Mouse (Mus musculus) stomach, postnatal 0 days (tissue): ENCODE results near the gene Pnpla7. TPM values are rescaled to one million over a fixed set of nuclear protein-coding genes. Genes with fewer than 3 reads are reported as not detected.

Source experiments
- ATAC-seq: fragments of 200-750 bp; cut with Nextera tagmentation; 2 replicates; pipeline ENCODE4 v1.8.0; 2017; ENCODE audit not compliant: low FRiP score, low TSS enrichment
- DNase-seq: peaks from one replicate; pipeline ENCODE4 v3.0.0-alpha.2; 2016; ENCODE audit warnings: low spot score
- H3K27ac ChIP-seq: fragments of 300-500 bp; sonication (generic); replicated peaks from 2 replicates; pipeline ENCODE4 v1.5.1; 2014; ENCODE audit warnings: mild to moderate bottlenecking, control low read depth
- H3K27me3 ChIP-seq: fragments of 300-500 bp; sonication (generic); 2 replicates; pipeline ENCODE4 v1.6.1; 2014; ENCODE audit warnings: low read length; ENCODE audit not compliant: control insufficient read depth, insufficient read depth
- H3K36me3 ChIP-seq: fragments of 300-500 bp; sonication (generic); 2 replicates; pipeline ENCODE4 v1.6.1; 2014; ENCODE audit warnings: low read length, mixed read lengths; ENCODE audit not compliant: control insufficient read depth, insufficient read depth
- H3K4me1 ChIP-seq: fragments of 300-500 bp; sonication (generic); replicated peaks from 2 replicates; pipeline ENCODE4 v1.6.1; 2014; ENCODE audit warnings: antibody characterized with exemption; ENCODE audit not compliant: control insufficient read depth, insufficient read depth
- H3K4me2 ChIP-seq: fragments of 300-500 bp; sonication (generic); replicated peaks from 2 replicates; pipeline ENCODE4 v1.6.1; 2014; ENCODE audit warnings: low read depth, mild to moderate bottlenecking, control low read depth, moderate library complexity
- H3K4me3 ChIP-seq: fragments of 300-500 bp; sonication (generic); 2 replicates; pipeline ENCODE4 v1.5.1; 2014; ENCODE audit warnings: low read depth, low read length, control low read depth
- H3K9ac ChIP-seq: fragments of 300-500 bp; sonication (generic); 2 replicates; pipeline ENCODE4 v1.6.1; 2014; ENCODE audit warnings: mild to moderate bottlenecking, low read length, control low read depth, mixed read lengths
- H3K9me3 ChIP-seq: fragments of 300-500 bp; sonication (generic); 2 replicates; pipeline ENCODE4 v1.6.1; 2016; ENCODE audit warnings: low read length; ENCODE audit not compliant: control insufficient read depth
- CTCF ChIP-seq: IDR thresholded peaks from 2 replicates; pipeline ENCODE4 v1.5.1; 2016; ENCODE audit warnings: antibody characterized with exemption, low read depth, mild to moderate bottlenecking, moderate library complexity
- EP300 ChIP-seq: optimal IDR thresholded peaks from 2 replicates; pipeline ENCODE3; 2016; ENCODE audit warnings: antibody characterized with exemption
- WGBS: fragments of 180-500 bp; shearing (Covaris S2); extraction: QIAGEN DNeasy Blood & Tissue Kit; methylation state at CpG from one replicate; pipeline ENCODE4 v1.1.7; 2014; 5-methylcytosine and 5-hydroxymethylcytosine counted together
- polyA plus RNA-seq: library from polyadenylated mRNA; unstranded; fragments of >200 nt; fragmentation: Nextera tagmentation; extraction: Ambion mirVana; gene quantifications from 2 replicates; pipeline ENCODE4 v1.2.1, GENCODE M21; 2015

The Pnpla7 gene
- polyA plus RNA-seq, 1 experiment from 2014 or later, result 4.2 TPM

- 47% methylated on average over 1 of the region's 1 CpGs for WGBS
- H3K4me1 ChIP-seq, result no peaks in the 10 kb centered on the region
- H3K4me2 ChIP-seq, result no peak overlapping the region
- H3K9me3 ChIP-seq, result no peaks in the 10 kb centered on the region
- no peak overlapping the region for H3K4me3 ChIP-seq
- TF ChIP-seq EP300 (no peak), CTCF (no peak)
- DNase-seq (peak; percentile 64), ATAC-seq (peak; percentile 36)
- H3K9ac ChIP-seq, result no peak overlapping the region
- H3K27ac ChIP-seq, result no peak overlapping the region
- no peaks in the 10 kb centered on the region for H3K36me3 ChIP-seq
- no peaks in the 10 kb centered on the region for H3K27me3 ChIP-seq
Observed at GRCm38 (mm10) chr2:25078967-25079366, 103.1 kb downstream of the Pnpla7 start.

DNA sequence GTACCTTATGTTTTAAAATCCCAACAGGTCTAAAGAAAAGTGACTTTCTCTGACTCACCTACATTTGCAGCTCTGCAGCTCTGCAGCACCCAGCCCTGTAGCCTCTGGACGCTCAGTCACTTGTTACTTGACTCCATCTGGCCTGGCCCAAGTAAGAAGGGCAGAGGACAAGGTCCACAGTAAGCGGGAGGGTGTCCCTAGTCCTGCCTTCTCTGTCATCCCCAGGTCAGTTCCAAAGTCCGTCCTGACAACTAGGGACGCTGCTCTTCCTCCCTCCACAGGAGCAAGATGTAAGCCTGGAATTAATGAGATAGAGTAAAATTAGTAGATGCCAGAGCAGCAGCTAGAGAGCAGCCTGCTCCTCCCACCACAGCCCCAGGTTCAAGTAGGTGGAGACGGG is 104.2 kb downstream of the Pnpla7 start, which contains the start of gene Entpd8:
Gene Entpd8 (plus strand): TSS at position 229 of the 400 bp plus-strand sequence.
- Histone ChIP-seq H3K9me3 (no peaks in the 10 kb centered on the region), H3K27me3 (no peaks in the 10 kb centered on the region), H3K9ac (no peak within 1 kb of the TSS), H3K4me1 (no peaks in the 10 kb centered on the region), H3K4me3 (no peak within 1 kb of the TSS), H3K4me2 (no peak within 1 kb of the TSS), H3K36me3 (no peaks in the 10 kb centered on the region), H3K27ac (peak within 1 kb of the TSS; percentile 4; the same call in 1 of the 2 replicates)
- DNase-seq (peak; percentile 46), ATAC-seq (peak; percentile 84)
- TF ChIP-seq CTCF (no peak), EP300 (no peak)
- WGBS, result 42% methylated on average over 5 of the region's 5 CpGs

- H3K27me3 ChIP-seq, result no peaks in the 10 kb centered on the region
- ATAC-seq (peak; percentile 83), DNase-seq (peak; percentile 55)
- no peaks in the 10 kb centered on the region for H3K4me1 ChIP-seq
- 59% methylated on average over 3 of the region's 4 CpGs for WGBS
- no peak for TF ChIP-seq EP300
- no peak for TF ChIP-seq CTCF
- H3K4me2 ChIP-seq, result no peak overlapping the region
- no peaks in the 10 kb centered on the region for H3K9me3 ChIP-seq
- H3K9ac ChIP-seq, result no peak overlapping the region
- H3K4me3 ChIP-seq, result no peak overlapping the region
- H3K27ac ChIP-seq, result no peak overlapping the region
- no peaks in the 10 kb centered on the region for H3K36me3 ChIP-seq
Observed at GRCm38 (mm10) chr2:25083697-25084096, 107.9 kb downstream of the Pnpla7 start.

DNA sequence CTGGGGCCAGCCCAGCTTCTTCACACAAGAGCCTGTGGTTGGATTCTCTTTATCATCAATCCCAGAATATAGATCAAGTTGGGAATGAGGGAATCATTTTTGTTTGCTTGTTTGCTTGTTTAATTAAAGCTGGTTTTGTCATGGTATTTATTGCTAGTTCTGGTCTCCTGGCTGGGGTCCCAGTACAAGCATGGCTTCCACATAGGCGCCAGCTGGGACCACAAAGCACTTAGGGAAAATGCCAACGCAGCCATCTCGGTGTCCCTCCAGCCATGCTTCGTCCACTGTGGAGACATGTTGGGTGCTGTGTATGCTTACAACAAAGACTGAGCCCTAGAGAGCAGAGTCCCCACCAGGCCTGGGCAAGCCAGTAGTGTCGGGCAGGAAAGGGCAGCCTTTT is 109.7 kb downstream of the Pnpla7 start:
- H3K9ac ChIP-seq, result no peak overlapping the region
- 85% methylated on average over 5 of the region's 5 CpGs for WGBS
- H3K27ac ChIP-seq, result no peak overlapping the region
- H3K36me3 ChIP-seq, result no peaks in the 10 kb centered on the region
- no peaks in the 10 kb centered on the region for H3K4me1 ChIP-seq
- TF ChIP-seq EP300 (no peak), CTCF (no peak)
- H3K27me3 ChIP-seq, result no peaks in the 10 kb centered on the region
- no peak overlapping the region for H3K4me3 ChIP-seq
- no peaks in the 10 kb centered on the region for H3K9me3 ChIP-seq
- no peak for ATAC-seq
- no peak overlapping the region for H3K4me2 ChIP-seq
- DNase-seq, result no peak

- Histone ChIP-seq H3K36me3 (no peaks in the 10 kb centered on the region), H3K4me3 (no peak overlapping the region), H3K27ac (no peak overlapping the region), H3K9me3 (no peaks in the 10 kb centered on the region), H3K4me1 (no peaks in the 10 kb centered on the region), H3K9ac (no peak overlapping the region), H3K4me2 (no peak overlapping the region), H3K27me3 (no peaks in the 10 kb centered on the region)
- WGBS, result 64% methylated on average over 2 of the region's 2 CpGs
- no peak for ATAC-seq
- TF ChIP-seq CTCF, result no peak
- DNase-seq, result no peak
Observed at GRCm38 (mm10) chr2:25087842-25088241, 112.0 kb downstream of the Pnpla7 start.

DNA sequence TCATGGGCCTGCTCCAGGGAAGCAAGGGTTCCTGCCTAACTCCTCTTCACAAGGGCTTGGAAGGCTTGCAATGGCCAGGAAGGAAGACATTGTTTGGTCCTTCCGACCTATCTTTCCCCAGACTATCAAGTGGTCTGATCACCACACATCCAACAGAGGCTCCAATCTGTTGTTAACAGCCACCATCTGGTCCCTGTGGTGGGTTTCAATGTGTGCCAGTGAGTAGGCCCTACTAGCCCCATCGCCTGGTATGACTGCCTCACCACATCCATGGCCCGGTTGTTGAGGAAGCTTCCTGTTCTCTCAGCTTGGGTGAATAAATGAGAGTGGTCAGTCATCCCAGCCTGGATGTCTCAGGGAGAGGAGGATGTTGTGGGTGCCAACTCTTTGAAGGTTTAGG is 112.8 kb downstream of the Pnpla7 start:
- Histone ChIP-seq H3K9me3 (no peaks in the 10 kb centered on the region), H3K9ac (no peak overlapping the region), H3K27ac (no peak overlapping the region), H3K36me3 (no peaks in the 10 kb centered on the region), H3K4me3 (no peak overlapping the region), H3K4me1 (no peaks in the 10 kb centered on the region), H3K4me2 (no peak overlapping the region), H3K27me3 (no peaks in the 10 kb centered on the region)
- DNase-seq (no peak), ATAC-seq (no peak)
- whole genome bisulfite sequencing, result 81% methylated on average over 3 of the region's 3 CpGs
- no peak for TF ChIP-seq CTCF
- no peak for TF ChIP-seq EP300
